Mouse (Mus musculus) neural tube, embryonic 14.5 days (tissue): ENCODE results near the gene Dennd1a. TPM values are rescaled to one million over a fixed set of nuclear protein-coding genes. Genes with fewer than 3 reads are reported as not detected.

Experiments used
- ATAC-seq: fragments of 200-750 bp; cut with Nextera tagmentation; 2 replicates; pipeline ENCODE4 v1.8.0; 2017; ENCODE audit warnings: low read depth, mild to moderate bottlenecking, moderate TSS enrichment, moderate library complexity
- H3K27ac ChIP-seq: fragments of 300-500 bp; sonication (generic); 2 replicates; pipeline ENCODE4 v1.5.1; 2014; ENCODE audit warnings: low read depth, mild to moderate bottlenecking, control low read depth, low read length, moderate library complexity, mixed read lengths
- H3K27me3 ChIP-seq: fragments of 300-500 bp; sonication (generic); 2 replicates; pipeline ENCODE4 v1.6.1; 2014; ENCODE audit warnings: low read length; ENCODE audit not compliant: control insufficient read depth, insufficient read depth
- H3K36me3 ChIP-seq: fragments of 300-500 bp; sonication (generic); 2 replicates; pipeline ENCODE4 v1.6.1; 2014; ENCODE audit warnings: low read length, mixed read lengths; ENCODE audit not compliant: control insufficient read depth, insufficient read depth
- H3K4me1 ChIP-seq: fragments of 300-500 bp; sonication (generic); 2 replicates; pipeline ENCODE4 v1.6.1; 2014; ENCODE audit warnings: low read length; ENCODE audit not compliant: control insufficient read depth, insufficient read depth
- H3K4me2 ChIP-seq: fragments of 300-500 bp; sonication (generic); 2 replicates; pipeline ENCODE4 v1.6.1; 2014; ENCODE audit warnings: mild to moderate bottlenecking, low read depth, low read length, control low read depth
- H3K4me3 ChIP-seq: fragments of 300-500 bp; sonication (generic); 2 replicates; pipeline ENCODE4 v1.5.1; 2014; ENCODE audit warnings: low read depth, low read length, control low read depth, mixed read lengths
- H3K9ac ChIP-seq: fragments of 300-500 bp; sonication (generic); replicated peaks from 2 replicates; pipeline ENCODE4 v1.6.1; 2014; ENCODE audit warnings: low read depth, mild to moderate bottlenecking, control low read depth, low read length, mixed read lengths
- H3K9me3 ChIP-seq: fragments of 300-500 bp; sonication (generic); 2 replicates; pipeline ENCODE4 v1.6.1; 2016; ENCODE audit warnings: low read length; ENCODE audit not compliant: control insufficient read depth
- WGBS: fragments of 180-500 bp; shearing (Covaris S2); extraction: QIAGEN DNeasy Blood & Tissue Kit; methylation state at CpG from one replicate; pipeline ENCODE4 v1.1.7; 2014; 5-methylcytosine and 5-hydroxymethylcytosine counted together
- polyA plus RNA-seq: library from polyadenylated mRNA; unstranded; fragments of >200 nt; fragmentation: Nextera tagmentation; extraction: Ambion mirVana; gene quantifications from 2 replicates; pipeline ENCODE4 v1.2.1, GENCODE M21; 2014

The Dennd1a gene
- polyA plus RNA-seq, 1 experiment from 2014 or later = 17.8 TPM

GRCm38 (mm10) chr2:37925413-37926132 is 361.6 kb downstream of the Dennd1a start:
- peak; percentile 73; the same call in 1 of the 2 replicates for ATAC-seq
- H3K27ac ChIP-seq = no peak overlapping the region
- H3K4me1 ChIP-seq = no peaks in the 10 kb centered on the region
- 13% methylated on average over 6 of the region's 6 CpGs for WGBS
- H3K4me2 ChIP-seq = no peak overlapping the region
- no peaks in the 10 kb centered on the region for H3K36me3 ChIP-seq
- no peak overlapping the region for H3K4me3 ChIP-seq
- H3K27me3 ChIP-seq = no peaks in the 10 kb centered on the region
- no peak overlapping the region for H3K9ac ChIP-seq
- H3K9me3 ChIP-seq = no peaks in the 10 kb centered on the region

- Histone ChIP-seq H3K4me1 (0 out of 2 replicates have a peak, but pooled peaks cover 5% of the 10 kb centered on the region), H3K27ac (no peak overlapping the region), H3K9ac (no peak overlapping the region), H3K4me3 (no peak overlapping the region), H3K4me2 (no peak overlapping the region), H3K36me3 (no peaks in the 10 kb centered on the region), H3K27me3 (no peaks in the 10 kb centered on the region), H3K9me3 (no peaks in the 10 kb centered on the region)
- 22% methylated on average over 5 of the region's 5 CpGs for WGBS
- peak; percentile 86; the same call in 1 of the 2 replicates for ATAC-seq
These were observed 378.3 kb downstream of the Dennd1a start for GRCm38 (mm10) chr2:37908721-37909506.

GRCm38 (mm10) chr2:37908296-37908695 is 378.9 kb downstream of the Dennd1a start:
- ATAC-seq = peak; percentile 26; the same call in 1 of the 2 replicates
- no peak overlapping the region for H3K4me3 ChIP-seq
- no peaks in the 10 kb centered on the region for H3K36me3 ChIP-seq
- H3K9ac ChIP-seq = no peak overlapping the region
- no peak overlapping the region for H3K4me2 ChIP-seq
- H3K27ac ChIP-seq = no peak overlapping the region
- 49% methylated on average over 3 of the region's 3 CpGs for WGBS
- H3K9me3 ChIP-seq = no peaks in the 10 kb centered on the region
- no peaks in the 10 kb centered on the region for H3K27me3 ChIP-seq
- H3K4me1 ChIP-seq = 0 out of 2 replicates have a peak, but pooled peaks cover 5% of the 10 kb centered on the region

- ATAC-seq = no peak
- H3K27me3 ChIP-seq = no peaks in the 10 kb centered on the region
- no peaks in the 10 kb centered on the region for H3K36me3 ChIP-seq
- H3K27ac ChIP-seq = no peak overlapping the region
- H3K9me3 ChIP-seq = no peaks in the 10 kb centered on the region
- 0 out of 2 replicates have a peak, but pooled peaks cover 5% of the 10 kb centered on the region for H3K4me1 ChIP-seq
- no peak overlapping the region for H3K9ac ChIP-seq
- WGBS = 80% methylated on average over 2 of the region's 2 CpGs
- H3K4me3 ChIP-seq = no peak overlapping the region
- H3K4me2 ChIP-seq = no peak overlapping the region
These were observed 380.9 kb downstream of the Dennd1a start for GRCm38 (mm10) chr2:37906261-37906660.

GRCm38 (mm10) chr2:37903286-37903685 is 383.9 kb downstream of the Dennd1a start:
- ATAC-seq = no peak
- Histone ChIP-seq H3K4me3 (no peak overlapping the region), H3K27ac (no peak overlapping the region), H3K4me2 (no peak overlapping the region), H3K9me3 (no peaks in the 10 kb centered on the region), H3K4me1 (0 out of 2 replicates have a peak, but pooled peaks cover 1% of the 10 kb centered on the region), H3K9ac (no peak overlapping the region), H3K36me3 (no peaks in the 10 kb centered on the region), H3K27me3 (no peaks in the 10 kb centered on the region)
- WGBS = 63% methylated on average over 8 of the region's 8 CpGs

- WGBS = 32% methylated on average over 3 of the region's 3 CpGs
- peak; percentile 39; the same call in 1 of the 2 replicates for ATAC-seq
- H3K9ac ChIP-seq = no peak overlapping the region
- H3K9me3 ChIP-seq = no peaks in the 10 kb centered on the region
- no peak overlapping the region for H3K4me3 ChIP-seq
- H3K36me3 ChIP-seq = no peaks in the 10 kb centered on the region
- H3K4me2 ChIP-seq = no peak overlapping the region
- no peaks in the 10 kb centered on the region for H3K27me3 ChIP-seq
- no peak overlapping the region for H3K27ac ChIP-seq
- no peaks in the 10 kb centered on the region for H3K4me1 ChIP-seq
These were observed 404.0 kb downstream of the Dennd1a start for GRCm38 (mm10) chr2:37883214-37883613.

- no peak overlapping the region for H3K9ac ChIP-seq
- H3K36me3 ChIP-seq = no peaks in the 10 kb centered on the region
- ATAC-seq = no peak
- no peak overlapping the region for H3K27ac ChIP-seq
- WGBS = 85% methylated on average over 5 of the region's 5 CpGs
- no peaks in the 10 kb centered on the region for H3K4me1 ChIP-seq
- no peaks in the 10 kb centered on the region for H3K9me3 ChIP-seq
- no peaks in the 10 kb centered on the region for H3K27me3 ChIP-seq
- no peak overlapping the region for H3K4me3 ChIP-seq
- no peak overlapping the region for H3K4me2 ChIP-seq
These were observed 405.8 kb downstream of the Dennd1a start for GRCm38 (mm10) chr2:37881262-37881913.

GRCm38 (mm10) chr2:37879697-37880096 is 407.5 kb downstream of the Dennd1a start:
- H3K4me1 ChIP-seq = no peaks in the 10 kb centered on the region
- H3K4me2 ChIP-seq = no peak overlapping the region
- no peaks in the 10 kb centered on the region for H3K27me3 ChIP-seq
- peak; percentile 67; the same call in 1 of the 2 replicates for ATAC-seq
- H3K4me3 ChIP-seq = no peak overlapping the region
- H3K36me3 ChIP-seq = no peaks in the 10 kb centered on the region
- no peak overlapping the region for H3K9ac ChIP-seq
- no peak overlapping the region for H3K27ac ChIP-seq
- H3K9me3 ChIP-seq = no peaks in the 10 kb centered on the region
- WGBS = 35% methylated on average over 4 of the region's 4 CpGs
